Mouse (Mus musculus): ENCODE measurements around the gene Ywhah. TPM values are rescaled to one million over a fixed set of nuclear protein-coding genes. Genes with fewer than 3 reads are reported as not detected.

Ywhah gene
- polyA plus RNA-seq, 1 experiment from 2014 or later, result 517 TPM

GRCm38 (mm10) chr5:33001111-33001510 lies 17.5 kb upstream of the Ywhah start:
- Histone ChIP-seq H3K4me3 (replicated peaks) (no peak overlapping the region), H3K36me3 (no peaks in the 10 kb centered on the region), H3K27me3 (no peaks in the 10 kb centered on the region), H3K9me3 (no peaks in the 10 kb centered on the region), H3K9ac (replicated peaks) (no peak overlapping the region), H3K4me1 (replicated peaks) (peaks cover 23% of the 10 kb centered on the region), H3K27ac (no peak overlapping the region), H3K4me2 (replicated peaks) (no peak overlapping the region)
- WGBS, result 88% methylated on average over 5 of the region's 5 CpGs
- no peak for ATAC-seq

- no peak overlapping the region for H3K9ac ChIP-seq (replicated peaks)
- peaks cover 26% of the 10 kb centered on the region for H3K4me1 ChIP-seq (replicated peaks)
- no peak overlapping the region for H3K27ac ChIP-seq
- H3K4me3 ChIP-seq (replicated peaks), result no peak overlapping the region
- no peak overlapping the region for H3K4me2 ChIP-seq (replicated peaks)
- 90% methylated on average over 5 of the region's 5 CpGs for WGBS
- ATAC-seq, result no peak
- no peaks in the 10 kb centered on the region for H3K36me3 ChIP-seq
- no peaks in the 10 kb centered on the region for H3K9me3 ChIP-seq
- no peaks in the 10 kb centered on the region for H3K27me3 ChIP-seq
Observed at GRCm38 (mm10) chr5:33002781-33003180, 15.8 kb upstream of the Ywhah start.

- H3K27me3 ChIP-seq, result no peaks in the 10 kb centered on the region
- H3K36me3 ChIP-seq, result no peaks in the 10 kb centered on the region
- 73% methylated on average over 6 of the region's 6 CpGs for WGBS
- H3K4me3 ChIP-seq (replicated peaks), result no peak overlapping the region
- ATAC-seq, result no peak
- no peaks in the 10 kb centered on the region for H3K9me3 ChIP-seq
- H3K4me1 ChIP-seq (replicated peaks), result peaks cover 26% of the 10 kb centered on the region
- no peak overlapping the region for H3K4me2 ChIP-seq (replicated peaks)
- no peak overlapping the region for H3K9ac ChIP-seq (replicated peaks)
- H3K27ac ChIP-seq, result no peak overlapping the region
Observed at GRCm38 (mm10) chr5:33003500-33003899, 15.1 kb upstream of the Ywhah start.

- Histone ChIP-seq H3K27me3 (no peaks in the 10 kb centered on the region), H3K4me2 (replicated peaks) (no peak overlapping the region), H3K4me1 (replicated peaks) (peaks cover 26% of the 10 kb centered on the region), H3K4me3 (replicated peaks) (no peak overlapping the region), H3K9me3 (no peaks in the 10 kb centered on the region), H3K27ac (no peak overlapping the region), H3K36me3 (no peaks in the 10 kb centered on the region), H3K9ac (replicated peaks) (no peak overlapping the region)
- no peak for ATAC-seq
- WGBS, result 91% methylated on average over 4 of the region's 4 CpGs
Observed at GRCm38 (mm10) chr5:33004110-33004509, 14.5 kb upstream of the Ywhah start.

- H3K27ac ChIP-seq, result peak overlapping the region; percentile 63
- no peaks in the 10 kb centered on the region for H3K9me3 ChIP-seq
- H3K4me3 ChIP-seq (replicated peaks), result no peak overlapping the region
- no peak overlapping the region for H3K9ac ChIP-seq (replicated peaks)
- no peak overlapping the region for H3K4me2 ChIP-seq (replicated peaks)
- peak; percentile 67 for ATAC-seq
- no peaks in the 10 kb centered on the region for H3K27me3 ChIP-seq
- WGBS, result 65% methylated on average over 11 of the region's 11 CpGs
- H3K4me1 ChIP-seq (replicated peaks), result peaks cover 35% of the 10 kb centered on the region
- no peaks in the 10 kb centered on the region for H3K36me3 ChIP-seq
Observed at GRCm38 (mm10) chr5:33005442-33006145, 13.0 kb upstream of the Ywhah start.

- ATAC-seq, result peak; percentile 57
- Histone ChIP-seq H3K4me1 (replicated peaks) (peaks cover 46% of the 10 kb centered on the region), H3K36me3 (no peaks in the 10 kb centered on the region), H3K4me2 (replicated peaks) (0 out of 2 replicates have a peak overlapping the region, but pooled peaks have one; percentile 1), H3K9ac (replicated peaks) (no peak overlapping the region), H3K9me3 (no peaks in the 10 kb centered on the region), H3K27ac (peak overlapping the region; percentile 63), H3K27me3 (no peaks in the 10 kb centered on the region), H3K4me3 (replicated peaks) (no peak overlapping the region)
- 25% methylated on average over 8 of the region's 8 CpGs for WGBS
Observed at GRCm38 (mm10) chr5:33006670-33007069, 11.9 kb upstream of the Ywhah start.

- H3K36me3 ChIP-seq, result no peaks in the 10 kb centered on the region
- no peaks in the 10 kb centered on the region for H3K27me3 ChIP-seq
- no peak overlapping the region for H3K4me2 ChIP-seq (replicated peaks)
- no peak for ATAC-seq
- H3K4me3 ChIP-seq (replicated peaks), result no peak overlapping the region
- H3K9ac ChIP-seq (replicated peaks), result no peak overlapping the region
- H3K4me1 ChIP-seq (replicated peaks), result peaks cover 50% of the 10 kb centered on the region
- no peak overlapping the region for H3K27ac ChIP-seq
- WGBS, result 61% methylated on average over 4 of the region's 4 CpGs
- no peaks in the 10 kb centered on the region for H3K9me3 ChIP-seq
Observed at GRCm38 (mm10) chr5:33007371-33007770, 11.2 kb upstream of the Ywhah start.

- Histone ChIP-seq H3K4me1 (replicated peaks) (peaks cover 50% of the 10 kb centered on the region), H3K9ac (replicated peaks) (no peak overlapping the region), H3K27me3 (no peaks in the 10 kb centered on the region; the same call in 1 of the 2 replicates), H3K4me3 (replicated peaks) (no peak overlapping the region), H3K27ac (no peak overlapping the region), H3K36me3 (no peaks in the 10 kb centered on the region), H3K4me2 (replicated peaks) (no peak overlapping the region), H3K9me3 (no peaks in the 10 kb centered on the region)
- no peak for ATAC-seq
- WGBS, result 46% methylated on average over 2 of the region's 2 CpGs
Observed at GRCm38 (mm10) chr5:33009301-33009700, 9.3 kb upstream of the Ywhah start.

GRCm38 (mm10) chr5:33009818-33010812 lies 8.5 kb upstream of the Ywhah start:
- ATAC-seq, result peak; percentile 7; the same call in 1 of the 2 replicates
- H3K36me3 ChIP-seq, result no peaks in the 10 kb centered on the region
- no peaks in the 10 kb centered on the region; the same call in 1 of the 2 replicates for H3K27me3 ChIP-seq
- peaks cover 47% of the 10 kb centered on the region for H3K4me1 ChIP-seq (replicated peaks)
- H3K27ac ChIP-seq, result peak overlapping the region; percentile 94
- no peak overlapping the region for H3K4me3 ChIP-seq (replicated peaks)
- 76% methylated on average over 14 of the region's 14 CpGs for WGBS
- peak overlapping the region; percentile 43 for H3K4me2 ChIP-seq (replicated peaks)
- H3K9ac ChIP-seq (replicated peaks), result peak overlapping the region; percentile 46; the same call in 1 of the 2 replicates
- no peaks in the 10 kb centered on the region for H3K9me3 ChIP-seq

- peak overlapping the region; percentile 43 for H3K4me2 ChIP-seq (replicated peaks)
- peak overlapping the region; percentile 94 for H3K27ac ChIP-seq
- 29% methylated on average over 15 of the region's 15 CpGs for WGBS
- H3K9ac ChIP-seq (replicated peaks), result peak overlapping the region; percentile 46; the same call in 1 of the 2 replicates
- no peaks in the 10 kb centered on the region for H3K36me3 ChIP-seq
- H3K4me3 ChIP-seq (replicated peaks), result no peak overlapping the region
- H3K27me3 ChIP-seq, result no peaks in the 10 kb centered on the region; the same call in 1 of the 2 replicates
- ATAC-seq, result peak; percentile 86
- H3K9me3 ChIP-seq, result no peaks in the 10 kb centered on the region
- H3K4me1 ChIP-seq (replicated peaks), result peaks cover 34% of the 10 kb centered on the region
Observed at GRCm38 (mm10) chr5:33011132-33012106, 7.2 kb upstream of the Ywhah start.

GRCm38 (mm10) chr5:33014096-33014495 lies 4.5 kb upstream of the Ywhah start:
- peaks cover 33% of the 10 kb centered on the region for H3K4me1 ChIP-seq (replicated peaks)
- H3K9me3 ChIP-seq, result no peaks in the 10 kb centered on the region
- H3K9ac ChIP-seq (replicated peaks), result no peak overlapping the region
- H3K27me3 ChIP-seq, result no peaks in the 10 kb centered on the region; the same call in 1 of the 2 replicates
- 82% methylated on average over 1 of the region's 1 CpGs for WGBS
- no peak overlapping the region for H3K27ac ChIP-seq
- no peak overlapping the region for H3K4me3 ChIP-seq (replicated peaks)
- ATAC-seq, result no peak
- no peak overlapping the region for H3K4me2 ChIP-seq (replicated peaks)
- no peaks in the 10 kb centered on the region for H3K36me3 ChIP-seq
